In genomic region chr13:29356158-29356485, GRCm38 (mm10) we compare ENCODE assay signal across 10 mouse cellular contexts.
DNase-seq lines count a peak whose midpoint lies in the region; ATAC-seq and TF ChIP-seq lines count a peak whose summit lies in the region.
"Had no signal": no experiment of that assay in that cellular context is flagged by ENCODE, and none has a peak within 500 bp of the region (broad histone marks: within the 10 kb centered on the region; RNA-seq: fewer than 3 reads in every experiment).

No protein-coding gene starts in this region.

- H3K9me3 ChIP-seq in midbrain, embryonic 10.5 days (replicated peaks), result no peaks in the 10 kb centered on the region; the same call in 1 of the 2 replicates
- H3K9me3 ChIP-seq in midbrain, embryonic 11.5 days (ENCODE audit: control insufficient read depth, low read length), result no peaks in the 10 kb centered on the region
- no peaks in the 10 kb centered on the region for H3K9me3 ChIP-seq in forebrain, embryonic 11.5 days (ENCODE audit: control insufficient read depth, low read length)
- H3K9me3 ChIP-seq in hindbrain, postnatal 0 days (ENCODE audit: low read length), result no peaks in the 10 kb centered on the region
- H3K9me3 ChIP-seq in neural tube, embryonic 15.5 days (replicated peaks), result no peaks in the 10 kb centered on the region
- H3K9me3 ChIP-seq: G1E had no signal

- no peak for TF ChIP-seq CTCF in hindbrain, postnatal 0 days (IDR thresholded peaks at IDR 0.05; ENCODE audit: low read depth)

- H3K4me3 ChIP-seq in midbrain, embryonic 10.5 days, result no peak overlapping the region
- H3K4me3 ChIP-seq in midbrain, embryonic 11.5 days (ENCODE audit: low read depth, low read length), result no peak overlapping the region
- no peak overlapping the region for H3K4me3 ChIP-seq in forebrain, embryonic 11.5 days (ENCODE audit: low read depth, low read length)
- H3K4me3 ChIP-seq in hindbrain, postnatal 0 days (ENCODE audit: low read length), result no peak overlapping the region
- H3K4me3 ChIP-seq in neural tube, embryonic 15.5 days (replicated peaks), result no peak overlapping the region

- H3K9ac ChIP-seq in midbrain, embryonic 11.5 days (ENCODE audit: low read length), result no peak overlapping the region
- no peak overlapping the region for H3K9ac ChIP-seq in forebrain, embryonic 11.5 days (ENCODE audit: low read length)
- H3K9ac ChIP-seq in hindbrain, postnatal 0 days (replicated peaks; ENCODE audit: low read length), result no peak overlapping the region
- no peak overlapping the region for H3K9ac ChIP-seq in neural tube, embryonic 15.5 days (replicated peaks)

- no peak; the same call in 1 of the 2 replicates for ATAC-seq in midbrain, embryonic 11.5 days (ENCODE audit: low FRiP score)
- no peak for ATAC-seq in forebrain, embryonic 11.5 days (replicated peaks; ENCODE audit: low FRiP score)
- peak; percentile 52; the same call in 1 of the 2 replicates for ATAC-seq in hindbrain, postnatal 0 days
- no peak for ATAC-seq in neural tube, embryonic 15.5 days (ENCODE audit: low FRiP score)
- ATAC-seq in granulocyte monocyte progenitor cell, adult 5-6 weeks (replicated peaks; ENCODE audit: poor library complexity, severe bottlenecking), result no peak

- DNase-seq in midbrain, embryonic 10.5 days (ENCODE audit: low spot score), result no peak
- no peak for DNase-seq in midbrain, embryonic 11.5 days (ENCODE audit: low spot score, missing footprints)
- DNase-seq in forebrain, embryonic 11.5 days (ENCODE audit: low spot score), result no peak
- peak; percentile 54 for DNase-seq in hindbrain, postnatal 0 days (ENCODE audit: low spot score)
- no peak for DNase-seq in frontal cortex, postnatal 25 days (ENCODE audit: low spot score in 2 of 2)
- DNase-seq in thymus, postnatal 10 days (ENCODE audit: low spot score in 2 of 2), result no peak
- DNase-seq: layer of hippocampus, postnatal 36 days had no signal

- H3K27me3 ChIP-seq in midbrain, embryonic 10.5 days (ENCODE audit: low read depth, poor library complexity, severe bottlenecking), result no peaks in the 10 kb centered on the region
- no peaks in the 10 kb centered on the region for H3K27me3 ChIP-seq in midbrain, embryonic 11.5 days (ENCODE audit: control insufficient read depth, insufficient read depth, low read length)
- no peaks in the 10 kb centered on the region for H3K27me3 ChIP-seq in forebrain, embryonic 11.5 days (ENCODE audit: control insufficient read depth, insufficient read depth, low read length)
- no peaks in the 10 kb centered on the region for H3K27me3 ChIP-seq in hindbrain, postnatal 0 days (ENCODE audit: insufficient read depth, low read length)
- H3K27me3 ChIP-seq in neural tube, embryonic 15.5 days (replicated peaks), result no peaks in the 10 kb centered on the region

- H3K27ac ChIP-seq in midbrain, embryonic 10.5 days (replicated peaks), result peak overlapping the region; percentile 72
- no peak overlapping the region; the same call in 1 of the 2 replicates for H3K27ac ChIP-seq in midbrain, embryonic 11.5 days (ENCODE audit: low read depth, low read length)
- H3K27ac ChIP-seq in forebrain, embryonic 11.5 days (ENCODE audit: low read depth, low read length), result 0 out of 2 replicates have a peak overlapping the region, but pooled peaks have one; percentile 25
- H3K27ac ChIP-seq in hindbrain, postnatal 0 days, result no peak overlapping the region
- peak overlapping the region; percentile 52 for H3K27ac ChIP-seq in neural tube, embryonic 15.5 days (replicated peaks)

- no peak overlapping the region for H3K4me2 ChIP-seq in midbrain, embryonic 11.5 days
- H3K4me2 ChIP-seq in forebrain, embryonic 11.5 days (ENCODE audit: low read depth, low read length, severe bottlenecking), result no peak overlapping the region
- no peak overlapping the region for H3K4me2 ChIP-seq in hindbrain, postnatal 0 days (ENCODE audit: low read depth, low read length)
- H3K4me2 ChIP-seq in neural tube, embryonic 15.5 days, result no peak overlapping the region

- H3K4me1 ChIP-seq in midbrain, embryonic 10.5 days, result peaks cover 26% of the 10 kb centered on the region
- peaks cover 10% of the 10 kb centered on the region for H3K4me1 ChIP-seq in midbrain, embryonic 11.5 days (ENCODE audit: control insufficient read depth, insufficient read depth, low read length)
- peaks cover 10% of the 10 kb centered on the region; the same call in 1 of the 2 replicates for H3K4me1 ChIP-seq in forebrain, embryonic 11.5 days (replicated peaks; ENCODE audit: control insufficient read depth, insufficient read depth, low read length)
- peaks cover 14% of the 10 kb centered on the region for H3K4me1 ChIP-seq in hindbrain, postnatal 0 days (ENCODE audit: insufficient read depth, low read length)
- peaks cover 26% of the 10 kb centered on the region for H3K4me1 ChIP-seq in neural tube, embryonic 15.5 days

- WGBS in midbrain, embryonic 10.5 days, result 48% methylated on average over 10 of the region's 10 CpGs
- 40% methylated on average over 10 of the region's 10 CpGs for WGBS in midbrain, embryonic 11.5 days
- 30% methylated on average over 10 of the region's 10 CpGs for WGBS in forebrain, embryonic 11.5 days
- WGBS in hindbrain, postnatal 0 days, result 17% methylated on average over 10 of the region's 10 CpGs
- 21% methylated on average over 10 of the region's 10 CpGs for WGBS in neural tube, embryonic 15.5 days

- no peaks in the 10 kb centered on the region for H3K36me3 ChIP-seq in midbrain, embryonic 10.5 days
- H3K36me3 ChIP-seq in midbrain, embryonic 11.5 days (ENCODE audit: control insufficient read depth, insufficient read depth, low read length), result no peaks in the 10 kb centered on the region
- H3K36me3 ChIP-seq in forebrain, embryonic 11.5 days (ENCODE audit: control insufficient read depth, insufficient read depth, low read length), result no peaks in the 10 kb centered on the region
- H3K36me3 ChIP-seq in hindbrain, postnatal 0 days (ENCODE audit: insufficient read depth, low read length), result no peaks in the 10 kb centered on the region
- no peaks in the 10 kb centered on the region for H3K36me3 ChIP-seq in neural tube, embryonic 15.5 days

Comparison
In these comparisons a context has a peak if more than half of its experiments do, and no peak if none do; other contexts are left out.
1. H3K27ac ChIP-seq: peak in midbrain, embryonic 10.5 days (single experiment), forebrain, embryonic 11.5 days (single experiment) and neural tube, embryonic 15.5 days (single experiment); none in midbrain, embryonic 11.5 days (single experiment) and hindbrain, postnatal 0 days (single experiment).